Mouse (Mus musculus): ENCODE measurements at regions not wholly inside any gene's neighbourhood (a gene's known extent, or its start where the extent isn't known, plus 50 kb on each side); places are given as distances from the start of the nearest gene placed in this dataset.

GRCm38 (mm10) chr17:41757670-41758069 is 558.1 kb upstream of the Ptchd4 start:
- Histone ChIP-seq H3K4me3 (no peak overlapping the region), H3K4me1 (no peaks in the 10 kb centered on the region), H3K4me2 (replicated peaks) (no peak overlapping the region), H3K27me3 (no peaks in the 10 kb centered on the region), H3K9me3 (no peaks in the 10 kb centered on the region), H3K27ac (no peak overlapping the region), H3K9ac (no peak overlapping the region), H3K36me3 (no peaks in the 10 kb centered on the region)
- WGBS = 13% methylated on average over 1 of the region's 1 CpGs
- peak; percentile 57 for ATAC-seq (ENCODE audit: low FRiP score, low read depth)

Measured in limb, embryonic 13.5 days (tissue).